Mouse (Mus musculus): ENCODE data around the gene Stard3.
"Not testable (repeated sequence)": the region's sequence is repeated elsewhere in the genome, so short reads cannot be mapped to it uniquely, and the experiment has no call there.

The Stard3 gene

GRCm38 (mm10) chr11:98374266-98374665, 16.1 kb downstream of the Stard3 start:
- no peak for DNase-seq (ENCODE audit: low read depth, low spot score)

GRCm38 (mm10) chr11:98376756-98377155, 18.6 kb downstream of the Stard3 start:
- no peak for DNase-seq (ENCODE audit: low read depth, low spot score)

- no peak for DNase-seq (ENCODE audit: low read depth, low spot score)
These were observed 19.6 kb downstream of the Stard3 start for GRCm38 (mm10) chr11:98377787-98378186.

- DNase-seq (ENCODE audit: low read depth, low spot score) = no peak
These were observed 21.2 kb downstream of the Stard3 start for GRCm38 (mm10) chr11:98379379-98379778.

DNA sequence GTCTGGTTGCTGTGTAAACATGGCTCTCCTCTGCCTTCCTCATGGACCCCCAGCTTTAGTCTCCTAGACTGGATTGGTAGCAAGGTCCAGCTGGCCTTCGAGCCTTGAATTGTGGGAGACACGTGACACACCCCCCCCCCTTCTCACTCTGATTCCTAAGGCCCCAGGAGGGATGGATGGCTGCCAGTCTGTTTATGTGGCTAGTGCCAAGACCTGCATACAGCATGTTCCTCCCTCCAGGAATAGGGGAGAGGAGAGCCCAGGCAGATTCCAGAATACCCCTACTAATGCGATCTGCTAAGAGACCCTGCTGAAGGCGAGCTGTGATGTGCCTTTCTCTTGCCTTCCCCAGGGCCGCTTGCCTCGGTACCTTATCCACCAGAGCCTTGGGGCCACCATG, 21.9 kb downstream of the Stard3 start:
- DNase-seq (ENCODE audit: low read depth, low spot score) = no peak

GRCm38 (mm10) chr11:98381651-98382050, 23.5 kb downstream of the Stard3 start:
- DNase-seq (ENCODE audit: low read depth, low spot score) = no peak

DNA sequence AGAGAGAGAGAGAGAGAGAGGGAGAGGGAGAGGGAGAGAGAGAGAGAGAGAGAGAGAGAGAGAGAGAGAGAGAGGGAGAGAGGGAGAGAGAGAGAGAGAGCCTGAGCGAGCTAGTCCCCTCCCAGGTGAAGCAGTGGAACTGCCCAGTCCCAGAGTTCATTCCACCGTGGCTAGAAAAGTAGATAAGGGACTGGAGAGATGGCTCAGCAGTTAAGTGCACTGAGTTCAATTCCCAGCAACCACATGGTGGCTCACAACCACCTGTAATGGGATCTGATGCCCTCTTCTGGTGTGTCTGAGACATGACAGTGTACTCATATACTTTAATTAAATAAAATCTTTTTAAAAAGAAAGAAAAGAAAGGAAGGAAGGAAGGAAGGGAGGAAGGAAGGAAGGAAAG, 24.2 kb downstream of the Stard3 start:
- DNase-seq (ENCODE audit: low read depth, low spot score) = not testable (repeated sequence)

DNA sequence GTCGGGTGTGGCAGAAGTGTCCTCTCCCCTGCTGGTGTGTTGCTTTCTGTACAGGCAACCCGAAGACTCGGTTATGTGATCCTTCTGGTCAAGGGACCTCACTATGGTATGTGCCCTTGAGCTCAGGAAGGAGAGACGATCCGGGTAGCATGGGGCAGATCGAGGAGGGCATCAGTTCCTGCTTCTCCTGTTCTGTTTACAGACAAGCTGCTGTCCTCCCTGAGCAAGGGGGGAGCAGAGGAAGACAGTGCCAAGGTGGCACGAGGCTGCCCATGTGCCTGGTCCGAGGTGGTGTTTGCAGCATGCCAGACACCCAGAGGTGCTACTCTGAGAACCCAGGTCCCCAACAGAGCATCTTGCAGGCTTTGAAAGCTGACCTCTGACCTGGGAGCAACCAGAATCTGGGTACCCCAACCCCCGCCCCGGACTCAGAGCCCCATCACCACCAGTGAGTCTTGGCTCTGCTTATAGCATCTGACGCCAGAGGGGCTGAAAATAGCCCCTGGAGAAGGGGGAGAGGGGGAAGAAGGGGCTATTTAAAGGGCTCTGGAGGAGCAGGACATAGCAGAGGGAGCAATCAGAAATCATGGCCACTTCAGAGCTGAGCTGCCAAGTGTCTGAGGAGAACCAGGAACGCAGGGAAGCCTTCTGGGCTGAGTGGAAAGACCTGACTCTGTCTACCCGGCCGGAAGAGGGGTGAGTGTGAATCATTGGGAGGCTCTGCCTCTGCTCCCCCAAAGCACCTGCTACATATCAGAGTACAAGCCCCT, 25.3 kb downstream of the Stard3 start, which contains the start of gene Tcap:
Tcap (plus strand) TSS at position 551 of the 770 bp plus-strand sequence.
- no peak for DNase-seq (ENCODE audit: low read depth, low spot score)

DNA sequence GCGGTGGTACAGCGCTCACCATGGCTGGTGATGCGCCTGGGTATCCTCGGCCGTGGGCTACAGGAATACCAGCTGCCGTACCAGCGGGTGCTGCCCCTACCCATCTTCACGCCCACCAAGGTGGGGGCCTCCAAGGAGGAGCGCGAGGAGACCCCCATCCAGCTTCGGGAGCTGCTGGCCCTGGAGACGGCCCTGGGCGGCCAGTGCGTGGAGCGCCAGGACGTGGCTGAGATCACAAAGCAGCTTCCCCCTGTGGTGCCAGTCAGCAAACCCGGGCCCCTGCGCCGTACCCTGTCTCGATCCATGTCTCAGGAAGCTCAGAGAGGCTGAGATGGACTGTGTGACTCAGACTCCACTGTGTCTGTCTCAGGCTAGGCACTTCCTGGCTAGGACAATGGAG, 26.0 kb downstream of the Stard3 start:
- no peak for DNase-seq (ENCODE audit: low read depth, low spot score)

DNA sequence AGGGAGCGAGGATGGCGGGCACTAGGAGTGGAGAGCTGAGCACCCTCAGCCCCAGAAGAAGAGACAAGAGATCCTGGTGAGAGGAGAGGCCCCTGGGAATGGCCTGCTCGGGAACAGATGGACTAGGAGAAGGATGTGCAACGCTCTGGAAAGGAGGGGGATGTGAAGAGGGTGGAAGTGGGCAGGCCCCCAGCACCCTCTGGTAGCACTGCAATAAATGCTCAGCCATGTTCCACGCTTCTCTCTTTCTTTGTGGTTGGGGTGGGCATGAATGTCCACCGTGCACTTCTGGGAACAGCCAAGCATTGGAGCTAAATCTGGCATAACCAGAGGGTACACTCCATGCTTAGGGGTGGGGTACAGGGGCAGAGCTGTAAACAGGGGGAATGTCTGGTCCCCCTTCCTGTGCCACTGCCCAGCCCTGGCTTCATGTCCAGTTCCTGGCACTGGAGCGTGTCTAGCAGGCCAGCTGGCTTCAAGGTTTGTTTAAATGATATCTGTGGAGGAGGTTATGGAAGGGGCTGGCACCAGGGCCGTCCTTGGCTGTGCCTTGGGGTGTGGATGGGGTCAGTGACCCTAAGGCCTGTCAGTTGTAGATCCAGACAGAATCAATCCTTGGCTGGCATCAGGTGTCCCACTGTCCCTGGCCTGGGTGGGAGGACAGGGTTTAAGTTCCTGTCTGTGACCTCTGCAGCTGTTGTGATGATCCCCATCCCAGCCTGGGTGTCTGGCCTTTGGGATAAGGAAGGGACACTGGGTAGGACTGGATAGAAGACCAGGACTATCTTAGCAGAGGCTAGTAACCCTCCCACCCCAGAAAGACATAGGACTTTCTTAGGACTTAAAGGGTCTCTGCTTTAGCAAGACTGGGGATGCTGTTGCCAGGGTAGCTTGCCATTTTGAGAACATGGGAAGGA, 26.8 kb downstream of the Stard3 start:
- DNase-seq (ENCODE audit: low read depth, low spot score) = no peak

DNA sequence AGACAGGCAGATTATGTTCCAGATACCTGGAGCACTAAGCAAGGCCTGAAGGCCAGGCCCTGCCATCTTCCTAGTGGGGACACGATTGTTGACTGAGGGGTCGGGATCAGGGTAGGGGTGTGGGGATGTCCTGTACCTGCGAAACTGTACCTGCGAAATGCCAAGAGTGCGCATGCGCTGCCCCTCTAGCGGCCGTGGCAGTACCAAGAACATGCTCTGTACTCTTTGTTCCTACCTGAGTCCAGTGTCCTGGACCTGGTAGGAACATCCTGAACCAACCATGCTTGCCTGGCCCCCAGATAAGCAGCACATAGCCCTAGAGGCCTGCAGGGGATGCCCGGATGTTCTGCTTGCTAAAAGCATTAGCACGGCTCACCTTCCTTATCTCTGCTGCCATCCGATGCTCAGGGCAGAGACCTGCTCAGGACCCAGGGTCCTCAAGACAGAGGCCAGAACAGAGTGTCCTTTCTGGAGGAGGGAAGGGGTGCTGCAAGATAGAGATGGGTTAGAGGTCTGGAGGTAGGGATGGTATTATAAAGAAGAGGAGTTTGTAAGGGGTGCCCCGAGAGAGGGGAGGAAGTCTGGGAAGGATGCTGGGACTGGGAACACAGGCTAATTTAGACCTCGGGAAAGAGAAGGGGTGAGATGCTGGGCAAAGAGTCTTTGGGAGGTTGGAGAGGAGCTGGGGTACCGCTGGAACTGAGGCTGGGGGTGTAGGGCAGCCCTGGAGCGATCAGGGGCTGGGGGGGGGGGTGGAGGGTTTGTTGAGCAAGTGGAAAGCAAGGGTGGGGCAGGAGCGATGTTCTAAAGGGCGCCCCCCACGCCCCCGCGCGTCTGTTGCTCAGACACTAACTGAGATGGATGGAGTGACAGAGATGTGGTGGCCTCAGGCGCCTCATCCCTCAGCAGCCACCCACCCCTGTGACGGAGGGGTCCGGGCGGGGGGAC, 27.7 kb downstream of the Stard3 start, which contains the start of gene Pnmt:
Pnmt (plus strand) TSS at position 813 of the 948 bp plus-strand sequence.
- no peak for DNase-seq (ENCODE audit: low read depth, low spot score)

GRCm38 (mm10) chr11:98386596-98386995, 28.4 kb downstream of the Stard3 start:
- no peak for DNase-seq (ENCODE audit: low read depth, low spot score)

- DNase-seq (ENCODE audit: low read depth, low spot score) = no peak
These were observed 28.9 kb downstream of the Stard3 start for GRCm38 (mm10) chr11:98387056-98387577.

- no peak for DNase-seq (ENCODE audit: low read depth, low spot score)
These were observed 30.1 kb downstream of the Stard3 start for GRCm38 (mm10) chr11:98388282-98388681.

DNA sequence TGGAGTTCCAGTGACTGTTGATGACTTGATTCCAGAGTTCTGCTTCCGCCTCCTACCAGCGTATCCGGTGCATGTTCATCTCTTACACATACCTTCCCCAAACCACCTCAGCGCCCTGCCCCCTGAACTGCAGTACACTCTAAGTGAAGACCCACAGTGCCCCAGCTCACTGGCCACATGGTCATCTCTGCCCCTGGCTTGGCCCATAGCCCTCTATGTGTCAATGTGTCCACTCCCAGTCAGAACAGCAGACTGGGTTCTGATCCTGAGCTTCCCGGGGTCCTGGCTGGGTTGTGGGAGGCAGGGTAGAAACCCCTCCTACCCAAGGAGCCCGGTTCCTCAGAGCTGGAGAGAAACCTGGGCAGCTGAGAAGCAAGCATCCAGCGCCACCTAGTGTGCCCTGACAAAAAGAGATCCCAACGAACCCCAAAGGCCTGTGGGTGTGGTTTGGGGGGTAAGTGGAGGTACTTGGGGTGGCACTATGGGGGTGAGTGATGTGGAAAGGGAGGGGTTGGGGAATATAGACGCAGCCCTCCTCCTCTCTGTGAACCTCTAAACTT, 31.1 kb downstream of the Stard3 start:
- DNase-seq (ENCODE audit: low read depth, low spot score) = peak; percentile 38

- no peak for DNase-seq (ENCODE audit: low read depth, low spot score)
These were observed 32.0 kb downstream of the Stard3 start for GRCm38 (mm10) chr11:98390141-98390540.

GRCm38 (mm10) chr11:98392034-98392433, 33.9 kb downstream of the Stard3 start:
- no peak for DNase-seq (ENCODE audit: low read depth, low spot score)

DNA sequence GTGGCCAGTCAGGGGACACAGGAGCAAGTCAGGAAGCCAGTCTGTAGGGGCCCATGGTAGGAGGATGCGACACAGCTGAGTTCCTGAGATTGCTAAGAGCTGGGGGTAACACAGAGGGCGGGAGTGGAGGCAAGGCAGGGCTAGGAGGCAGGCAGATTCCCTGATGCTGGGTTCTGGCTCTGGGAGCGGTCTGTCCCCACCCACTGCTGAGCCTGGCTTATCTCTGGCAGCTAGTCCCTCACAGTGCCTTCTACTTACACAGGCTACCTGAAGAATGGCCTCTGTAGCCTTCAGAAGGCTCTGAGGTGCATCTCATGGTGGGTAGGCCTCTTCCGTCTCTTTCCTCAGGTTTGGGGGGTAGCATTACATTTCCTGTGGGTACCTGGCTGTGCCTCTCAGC, 34.5 kb downstream of the Stard3 start:
- DNase-seq (ENCODE audit: low read depth, low spot score) = no peak

DNA sequence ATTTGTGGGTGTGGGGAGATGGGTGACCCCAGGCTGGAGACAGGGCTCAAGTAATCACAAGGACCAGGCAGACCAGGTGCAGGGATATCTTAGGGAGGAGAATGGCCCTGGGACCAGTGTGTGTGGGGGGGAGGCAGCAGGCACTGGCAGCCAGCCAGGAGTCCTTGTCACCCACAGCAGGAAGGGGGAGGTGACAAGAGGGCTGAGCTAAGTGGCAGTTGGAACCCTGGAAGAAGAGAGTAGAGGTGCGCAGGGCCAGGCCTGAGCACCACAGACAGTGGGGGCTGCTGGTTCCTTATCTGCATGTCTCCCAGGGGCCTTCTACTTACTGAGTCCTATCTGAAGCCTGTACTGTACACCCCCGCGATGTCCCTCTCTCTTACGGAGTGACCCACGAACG, 35.1 kb downstream of the Stard3 start:
- no peak for DNase-seq (ENCODE audit: low read depth, low spot score)

DNA sequence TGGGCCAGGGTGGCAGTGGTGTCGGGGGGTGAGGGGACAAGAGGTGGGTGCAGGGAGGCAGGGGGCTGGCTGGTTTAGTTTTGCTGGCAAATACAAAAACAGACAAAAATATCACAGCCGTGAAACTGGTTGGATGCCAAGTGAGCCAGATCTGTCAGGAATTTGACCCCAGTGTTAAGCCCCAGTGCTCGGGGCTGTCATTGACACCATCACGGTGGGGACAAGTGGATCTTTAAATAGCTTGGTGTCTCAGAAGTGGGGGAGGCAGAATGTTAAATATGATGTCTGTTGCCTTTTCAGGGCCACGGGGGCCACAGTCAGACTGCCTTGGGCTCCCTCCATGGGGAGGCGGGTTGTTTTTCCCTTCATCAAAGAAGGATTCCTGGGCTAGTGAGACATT, 36.1 kb downstream of the Stard3 start:
- DNase-seq (ENCODE audit: low read depth, low spot score) = no peak

DNA sequence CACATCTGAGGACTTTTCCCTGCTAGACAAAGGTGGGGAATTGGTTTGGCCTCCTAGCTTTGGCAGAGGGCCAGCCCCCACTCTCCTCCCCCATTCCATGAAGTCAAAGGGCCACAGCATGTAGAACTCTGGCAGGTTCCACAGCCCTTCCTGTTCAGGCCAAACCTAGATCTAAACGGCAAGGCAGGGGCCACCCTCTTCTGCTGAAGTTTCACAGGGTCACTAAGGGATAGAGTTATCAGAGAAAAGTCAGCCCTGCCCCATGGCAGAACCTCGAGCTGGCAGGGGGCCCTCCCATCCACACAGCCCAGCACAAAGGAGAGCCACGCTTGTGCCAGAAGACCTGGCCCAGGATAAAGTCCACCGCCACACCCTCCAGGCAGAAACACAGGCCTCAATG, 36.9 kb downstream of the Stard3 start:
- no peak for DNase-seq (ENCODE audit: low read depth, low spot score)
